Mouse (Mus musculus) lung, postnatal 0 days (tissue): ENCODE measurements around the gene Catsper2. TPM values are rescaled to one million over a fixed set of nuclear protein-coding genes. Genes with fewer than 3 reads are reported as not detected.

Source experiments
- ATAC-seq: fragments of 200-750 bp; cut with Nextera tagmentation; 2 replicates; pipeline ENCODE4 v1.8.0; 2017; ENCODE audit warnings: moderate library complexity
- DNase-seq: peaks from one replicate; pipeline ENCODE4 v3.0.0-alpha.2; 2016; ENCODE audit warnings: low spot score
- H3K27ac ChIP-seq: fragments of 300-500 bp; sonication (generic); 2 replicates; pipeline ENCODE4 v1.5.1; 2014; ENCODE audit warnings: antibody characterized with exemption, mild to moderate bottlenecking, low read length, mixed read lengths
- H3K27me3 ChIP-seq: fragments of 300-500 bp; sonication (generic); replicated peaks from 2 replicates; pipeline ENCODE4 v1.6.1; 2014; ENCODE audit warnings: low read length, mixed read lengths; ENCODE audit not compliant: insufficient read depth
- H3K36me3 ChIP-seq: fragments of 300-500 bp; sonication (generic); 2 replicates; pipeline ENCODE4 v1.6.1; 2014; ENCODE audit warnings: low read length, mixed read lengths; ENCODE audit not compliant: insufficient read depth
- H3K4me1 ChIP-seq: fragments of 300-500 bp; sonication (generic); 2 replicates; pipeline ENCODE4 v1.6.1; 2014; ENCODE audit warnings: antibody characterized with exemption, low read depth, low read length, mixed read lengths; ENCODE audit not compliant: insufficient read depth
- H3K4me2 ChIP-seq: fragments of 300-500 bp; sonication (generic); replicated peaks from 2 replicates; pipeline ENCODE4 v1.6.1; 2014; ENCODE audit warnings: low read depth, mild to moderate bottlenecking, low read length, moderate library complexity, mixed read lengths
- H3K4me3 ChIP-seq: fragments of 300-500 bp; sonication (generic); 2 replicates; pipeline ENCODE4 v1.5.1; 2014; ENCODE audit warnings: low read depth, low read length
- H3K9ac ChIP-seq: fragments of 300-500 bp; sonication (generic); replicated peaks from 2 replicates; pipeline ENCODE4 v1.6.1; 2014; ENCODE audit warnings: low read depth, mild to moderate bottlenecking
- H3K9me3 ChIP-seq: fragments of 300-500 bp; sonication (generic); 2 replicates; pipeline ENCODE4 v1.6.1; 2016; ENCODE audit warnings: low read length, mixed read lengths
- CTCF ChIP-seq: IDR thresholded peaks from 2 replicates; pipeline ENCODE4 v1.5.1; 2016; ENCODE audit warnings: antibody characterized with exemption, mild to moderate bottlenecking
- EP300 ChIP-seq: IDR thresholded peaks from 2 replicates; pipeline ENCODE4 v1.6.1; 2016; ENCODE audit warnings: antibody characterized with exemption, mild to moderate bottlenecking, control low read depth
- WGBS: fragments of 180-500 bp; shearing (Covaris S2); extraction: QIAGEN DNeasy Blood & Tissue Kit; methylation state at CpG from one replicate; pipeline ENCODE4 v1.1.7; 2014; 5-methylcytosine and 5-hydroxymethylcytosine counted together
- polyA plus RNA-seq: library from polyadenylated mRNA; unstranded; fragments of >200 nt; fragmentation: Nextera tagmentation; extraction: Ambion mirVana; gene quantifications from 2 replicates; pipeline ENCODE4 v1.2.1, GENCODE M21; 2015

The Catsper2 gene
- polyA plus RNA-seq, 1 experiment from 2014 or later = 1.8 TPM

- no peak overlapping the region for H3K9ac ChIP-seq
- no peaks in the 10 kb centered on the region for H3K9me3 ChIP-seq
- no peak overlapping the region for H3K4me3 ChIP-seq
- TF ChIP-seq CTCF = no peak
- no peak for TF ChIP-seq EP300
- ATAC-seq = no peak
- H3K4me2 ChIP-seq = no peak overlapping the region
- 77% methylated on average over 4 of the region's 4 CpGs for WGBS
- no peaks in the 10 kb centered on the region for H3K36me3 ChIP-seq
- no peak for DNase-seq
- H3K27me3 ChIP-seq = no peaks in the 10 kb centered on the region
- peaks cover 15% of the 10 kb centered on the region; the same call in 1 of the 2 replicates for H3K4me1 ChIP-seq
- no peak overlapping the region for H3K27ac ChIP-seq
Measured at GRCm38 (mm10) chr2:121446506-121446905, 32.9 kb upstream of the Catsper2 start.

GRCm38 (mm10) chr2:121445117-121445516 lies 31.5 kb upstream of the Catsper2 start:
- Histone ChIP-seq H3K4me1 (peaks cover 13% of the 10 kb centered on the region; the same call in 1 of the 2 replicates), H3K4me2 (no peak overlapping the region), H3K36me3 (no peaks in the 10 kb centered on the region), H3K27ac (no peak overlapping the region), H3K9me3 (no peaks in the 10 kb centered on the region), H3K27me3 (no peaks in the 10 kb centered on the region), H3K4me3 (no peak overlapping the region), H3K9ac (no peak overlapping the region)
- no peak for TF ChIP-seq EP300
- no peak for TF ChIP-seq CTCF
- ATAC-seq = no peak
- no peak for DNase-seq
- 71% methylated on average over 3 of the region's 3 CpGs for WGBS

- ATAC-seq = no peak
- Histone ChIP-seq H3K27ac (peak within 1 kb of the TSS; percentile 4; the same call in 1 of the 2 replicates), H3K4me1 (peaks cover 13% of the 10 kb centered on the region; the same call in 1 of the 2 replicates), H3K4me2 (peak within 1 kb of the TSS; percentile 90), H3K36me3 (no peaks in the 10 kb centered on the region), H3K4me3 (peak within 1 kb of the TSS; percentile 38), H3K9me3 (no peaks in the 10 kb centered on the region), H3K27me3 (no peaks in the 10 kb centered on the region), H3K9ac (peak within 1 kb of the TSS; percentile 47)
- DNase-seq = no peak
- TF ChIP-seq CTCF (no peak), EP300 (no peak)
- WGBS = 89% methylated on average over 1 of the region's 1 CpGs
Measured at GRCm38 (mm10) chr2:121444178-121444577, 30.6 kb upstream of the Catsper2 start, which contains the start of gene Ell3. Gene Ell3, minus strand, starts transcription at chr2:121444278.

- Histone ChIP-seq H3K27me3 (no peaks in the 10 kb centered on the region), H3K36me3 (0 out of 2 replicates have a peak, but pooled peaks cover 3% of the 10 kb centered on the region), H3K4me1 (peaks cover 13% of the 10 kb centered on the region; the same call in 1 of the 2 replicates), H3K27ac (peak overlapping the region; percentile 4; the same call in 1 of the 2 replicates), H3K4me3 (peak overlapping the region; percentile 38), H3K4me2 (peak overlapping the region; percentile 90), H3K9ac (peak overlapping the region; percentile 47), H3K9me3 (no peaks in the 10 kb centered on the region)
- no peak for TF ChIP-seq EP300
- TF ChIP-seq CTCF = no peak
- ATAC-seq (peak; percentile 10; the same call in 1 of the 2 replicates), DNase-seq (peak; percentile 19)
- WGBS = 14% methylated on average over 8 of the region's 8 CpGs
Measured at GRCm38 (mm10) chr2:121443068-121443349, 29.4 kb upstream of the Catsper2 start.

- peak overlapping the region; percentile 38 for H3K4me3 ChIP-seq
- WGBS = under 1% methylated on average over 30 of the region's 30 CpGs
- 0 out of 2 replicates have a peak, but pooled peaks cover 3% of the 10 kb centered on the region for H3K36me3 ChIP-seq
- peaks cover 13% of the 10 kb centered on the region; the same call in 1 of the 2 replicates for H3K4me1 ChIP-seq
- ATAC-seq = peak; percentile 97
- H3K9ac ChIP-seq = peak overlapping the region; percentile 47
- H3K4me2 ChIP-seq = peak overlapping the region; percentile 90
- H3K27me3 ChIP-seq = no peaks in the 10 kb centered on the region
- H3K27ac ChIP-seq = peak overlapping the region; percentile 4; the same call in 1 of the 2 replicates
- TF ChIP-seq CTCF = no peak
- no peak for TF ChIP-seq EP300
- H3K9me3 ChIP-seq = no peaks in the 10 kb centered on the region
- DNase-seq = peak; percentile 81
Measured at GRCm38 (mm10) chr2:121442259-121443067, 28.9 kb upstream of the Catsper2 start.

GRCm38 (mm10) chr2:121441800-121442199 lies 28.2 kb upstream of the Catsper2 start:
- Histone ChIP-seq H3K36me3 (0 out of 2 replicates have a peak, but pooled peaks cover 3% of the 10 kb centered on the region), H3K4me1 (peaks cover 13% of the 10 kb centered on the region; the same call in 1 of the 2 replicates), H3K9ac (0 out of 2 replicates have a peak overlapping the region, but pooled peaks have one; percentile 47), H3K27ac (no peak overlapping the region), H3K27me3 (no peaks in the 10 kb centered on the region), H3K4me3 (peak overlapping the region; percentile 38), H3K4me2 (peak overlapping the region; percentile 90), H3K9me3 (no peaks in the 10 kb centered on the region)
- DNase-seq (no peak), ATAC-seq (peak; percentile 14; the same call in 1 of the 2 replicates)
- WGBS = 6% methylated on average over 11 of the region's 11 CpGs
- TF ChIP-seq CTCF (no peak), EP300 (no peak)
